In genomic region chr3:116422074-116422473, GRCm38 (mm10) we compare ENCODE assay signal across 8 mouse cellular contexts. TPM values are rescaled to one million over a fixed set of nuclear protein-coding genes. Genes with fewer than 3 reads are reported as not detected.
DNase-seq lines count a peak whose midpoint lies in the region; ATAC-seq and TF ChIP-seq lines count a peak whose summit lies in the region.

No protein-coding gene starts in this region.

- peak overlapping the region; percentile 84 for H3K4me3 ChIP-seq in testis, adult 2 months (ENCODE audit: control insufficient read depth, low read depth, low read length)
- H3K4me3 ChIP-seq in liver, embryonic 13.5 days (replicated peaks): peak overlapping the region; percentile 96
- peak overlapping the region; percentile 93; the same call in 1 of the 2 replicates for H3K4me3 ChIP-seq in stomach, postnatal 0 days (ENCODE audit: low read depth, low read length)

- TF ChIP-seq POLR2A in testis, adult 2 months (IDR thresholded peaks at IDR 0.05; ENCODE audit: control insufficient read depth, low read depth, low read length): no peak; the same call in 1 of the 2 replicates

- no peak for TF ChIP-seq EP300 in stomach, postnatal 0 days (optimal IDR thresholded peaks at IDR 0.05)

- no peak for ATAC-seq in liver, embryonic 13.5 days (ENCODE audit: low read depth)
- peak; percentile 52; the same call in 1 of the 2 replicates for ATAC-seq in stomach, postnatal 0 days (ENCODE audit: low FRiP score, low TSS enrichment)
- no peak for ATAC-seq in monocyte, adult 5-6 weeks (replicated peaks; ENCODE audit: insufficient number of reproducible peaks, low FRiP score, low TSS enrichment, poor library complexity, severe bottlenecking)

- H3K9me3 ChIP-seq in liver, embryonic 13.5 days (replicated peaks): no peaks in the 10 kb centered on the region
- H3K9me3 ChIP-seq in stomach, postnatal 0 days (ENCODE audit: control insufficient read depth, low read length): no peaks in the 10 kb centered on the region

- H3K27ac ChIP-seq in testis, adult 2 months (ENCODE audit: control insufficient read depth, insufficient read depth, low read depth, low read length): no peak overlapping the region
- H3K27ac ChIP-seq in liver, embryonic 13.5 days: no peak overlapping the region
- no peak overlapping the region for H3K27ac ChIP-seq in stomach, postnatal 0 days (replicated peaks)

- H3K4me1 ChIP-seq in testis, adult 2 months (ENCODE audit: control insufficient read depth, insufficient read depth, low read length): peaks cover 16% of the 10 kb centered on the region
- H3K4me1 ChIP-seq in liver, embryonic 13.5 days (replicated peaks): peaks cover 25% of the 10 kb centered on the region
- H3K4me1 ChIP-seq in stomach, postnatal 0 days (replicated peaks; ENCODE audit: control insufficient read depth, insufficient read depth): no peaks in the 10 kb centered on the region

- H3K36me3 ChIP-seq in testis, adult 2 months (ENCODE audit: control insufficient read depth, insufficient read depth, low read length): no peaks in the 10 kb centered on the region
- H3K36me3 ChIP-seq in liver, embryonic 13.5 days: 0 out of 2 replicates have a peak, but pooled peaks cover 5% of the 10 kb centered on the region
- no peaks in the 10 kb centered on the region; the same call in 1 of the 2 replicates for H3K36me3 ChIP-seq in stomach, postnatal 0 days (ENCODE audit: control insufficient read depth, insufficient read depth, low read length)

- H3K9ac ChIP-seq in liver, embryonic 13.5 days: no peak overlapping the region
- H3K9ac ChIP-seq in stomach, postnatal 0 days (ENCODE audit: low read length): no peak overlapping the region

- peak; percentile 61 for DNase-seq in heart, adult 11 months
- no peak for DNase-seq in heart, adult 9 months (ENCODE audit: low spot score in 2 of 2)
- no peak for DNase-seq in testis, postnatal 10 days (ENCODE audit: low spot score)
- DNase-seq in liver, embryonic 13.5 days: no peak
- DNase-seq in stomach, postnatal 0 days (ENCODE audit: low spot score): no peak
- no peak for DNase-seq in ovary, postnatal 36 days (ENCODE audit: low spot score)

- peaks cover 8% of the 10 kb centered on the region for H3K27me3 ChIP-seq in testis, adult 2 months (ENCODE audit: control insufficient read depth, insufficient read depth, low read length)
- H3K27me3 ChIP-seq in liver, embryonic 13.5 days: no peaks in the 10 kb centered on the region
- no peaks in the 10 kb centered on the region for H3K27me3 ChIP-seq in stomach, postnatal 0 days (ENCODE audit: control insufficient read depth, insufficient read depth, low read length)

- WGBS in liver, embryonic 13.5 days (ENCODE audit: insufficient replicate concordance): 75% methylated on average over 8 of the region's 8 CpGs
- 40% methylated on average over 8 of the region's 8 CpGs for WGBS in stomach, postnatal 0 days

- H3K4me2 ChIP-seq in liver, embryonic 13.5 days: peak overlapping the region; percentile 99
- peak overlapping the region; percentile 95 for H3K4me2 ChIP-seq in stomach, postnatal 0 days (replicated peaks; ENCODE audit: low read depth)

- no peak for TF ChIP-seq CTCF in testis, adult 2 months (IDR thresholded peaks at IDR 0.05; ENCODE audit: control insufficient read depth, insufficient read depth, insufficient replicate concordance, low read depth, low read length)
- no peak for TF ChIP-seq CTCF in stomach, postnatal 0 days (IDR thresholded peaks at IDR 0.05; ENCODE audit: low read depth)

RNA-seq across cellular contexts. Expression of gene Cdc14a, which starts 1.8 kb away (rescaled TPM):
- 57.9 and 64.6 TPM in 2 replicates for polyA plus RNA-seq in testis, adult 2 months (2012; rRNA removed)
- 2.1 and 2.5 TPM in 2 replicates for polyA plus RNA-seq in liver, embryonic 13.5 days (2015; fragmentation: Nextera tagmentation; extraction: Ambion mirVana)
- 4.6 TPM in 2 replicates for polyA plus RNA-seq in stomach, postnatal 0 days (2015; fragmentation: Nextera tagmentation; extraction: Ambion mirVana)
- total RNA-seq in monocyte, adult 5-6 weeks (2017): 27.2 to 31.3 TPM (median 28.2 TPM) in 3 replicates

Comparison
In these comparisons a context has a peak if more than half of its experiments do, and no peak if none do; other contexts are left out.
1. RNA of gene Cdc14a, which starts 1.8 kb away (polyA plus RNA-seq): 57.9 to 64.6 TPM in testis, adult 2 months; 4.6 TPM in stomach, postnatal 0 days and 2.1 to 2.5 TPM in liver, embryonic 13.5 days; every median in the first group is over 10 times any median in the second.
2. Peak in every context shown above with its lines, with median percentiles within 50 percentile points of each other: H3K4me3 ChIP-seq.